Mouse (Mus musculus): ENCODE data around the gene Slc25a38. TPM values are rescaled to one million over a fixed set of nuclear protein-coding genes. Genes with fewer than 3 reads are reported as not detected.

Slc25a38 gene
- polyA plus RNA-seq (2016; fragmentation: Nextera tagmentation; extraction: Ambion mirVana): 46.7 and 47.0 TPM in 2 replicates

DNA sequence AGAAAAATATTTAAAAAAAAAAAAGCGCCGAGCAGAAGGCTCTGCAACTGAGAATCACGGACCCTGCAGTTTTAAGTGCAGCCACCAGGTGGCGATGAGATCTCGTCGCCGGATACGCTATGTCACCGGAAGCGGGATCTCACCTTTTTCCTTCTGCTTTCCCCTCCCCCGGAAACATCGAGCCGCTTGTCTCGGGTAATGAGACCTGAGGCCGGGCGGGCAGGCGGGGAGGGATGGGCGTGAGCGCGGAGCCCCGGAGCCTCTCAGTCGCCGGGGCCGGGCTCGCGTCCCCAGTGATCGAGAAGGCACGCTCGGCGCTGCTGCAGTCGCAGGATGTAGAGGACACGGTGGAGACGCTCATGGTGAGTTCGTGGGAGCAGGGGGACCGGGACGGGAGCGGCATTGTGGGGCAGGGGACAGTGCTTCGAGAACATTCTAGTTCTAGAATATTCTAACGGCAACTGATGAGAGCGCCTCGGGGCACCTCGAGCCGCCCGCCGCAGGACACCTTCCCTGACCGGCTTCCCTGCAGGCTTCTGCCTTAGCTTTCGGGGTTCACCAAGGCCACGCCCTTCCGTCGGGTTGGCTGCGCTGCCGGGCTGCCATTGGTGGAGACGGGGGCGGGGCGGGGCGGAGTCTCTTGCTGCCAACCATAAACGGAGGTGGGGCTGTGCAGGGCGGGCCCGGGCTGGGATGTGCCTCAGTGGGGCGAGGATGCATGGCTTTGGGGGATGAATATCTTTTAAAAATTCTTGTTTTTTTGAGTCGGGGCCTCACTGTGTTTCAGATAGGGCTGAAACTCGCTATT lies at the start of gene Slc25a38:
Slc25a38 (plus strand) TSS at position 164 of the 808 bp plus-strand sequence.
- Histone ChIP-seq H3K4me1 (peaks cover 5% of the 10 kb centered on the region), H3K27ac (peak within 1 kb of the TSS; percentile 91), H3K9me3 (replicated peaks) (no peaks in the 10 kb centered on the region), H3K27me3 (ENCODE audit: low read depth, poor library complexity, severe bottlenecking) (no peaks in the 10 kb centered on the region), H3K4me3 (peak within 1 kb of the TSS; percentile 82), H3K36me3 (no peaks in the 10 kb centered on the region)
- WGBS: 1% methylated on average over 62 of the region's 62 CpGs
- DNase-seq (ENCODE audit: low spot score): peak; percentile 95

DNA sequence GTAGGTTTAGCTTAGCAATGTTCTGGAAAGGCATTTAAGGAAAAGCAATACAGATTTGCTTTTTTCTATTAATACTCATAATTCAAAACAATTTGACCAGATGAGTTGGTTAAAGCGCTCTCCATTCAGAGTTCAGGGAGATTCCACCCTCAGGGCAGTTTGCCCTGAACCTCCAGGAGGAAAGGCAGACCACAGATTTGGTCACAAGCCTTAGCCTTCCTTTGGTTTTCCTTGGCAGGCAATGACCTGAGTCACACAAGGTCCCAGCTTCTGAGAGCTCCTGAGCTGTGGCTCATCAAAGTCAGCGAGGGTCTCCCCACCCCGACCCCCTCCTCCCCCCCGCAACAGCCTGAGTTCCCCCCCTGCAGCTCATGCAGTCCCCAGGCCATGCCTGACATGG lies 45.9 kb upstream of the Slc25a38 start:
- no peaks in the 10 kb centered on the region for H3K27me3 ChIP-seq (ENCODE audit: low read depth, poor library complexity, severe bottlenecking)
- no peak overlapping the region for H3K4me3 ChIP-seq
- WGBS: 88% methylated on average over 4 of the region's 4 CpGs
- no peaks in the 10 kb centered on the region for H3K36me3 ChIP-seq
- no peaks in the 10 kb centered on the region for H3K4me1 ChIP-seq
- no peaks in the 10 kb centered on the region for H3K9me3 ChIP-seq (replicated peaks)
- H3K27ac ChIP-seq: no peak overlapping the region
- DNase-seq (ENCODE audit: low spot score): no peak

DNA sequence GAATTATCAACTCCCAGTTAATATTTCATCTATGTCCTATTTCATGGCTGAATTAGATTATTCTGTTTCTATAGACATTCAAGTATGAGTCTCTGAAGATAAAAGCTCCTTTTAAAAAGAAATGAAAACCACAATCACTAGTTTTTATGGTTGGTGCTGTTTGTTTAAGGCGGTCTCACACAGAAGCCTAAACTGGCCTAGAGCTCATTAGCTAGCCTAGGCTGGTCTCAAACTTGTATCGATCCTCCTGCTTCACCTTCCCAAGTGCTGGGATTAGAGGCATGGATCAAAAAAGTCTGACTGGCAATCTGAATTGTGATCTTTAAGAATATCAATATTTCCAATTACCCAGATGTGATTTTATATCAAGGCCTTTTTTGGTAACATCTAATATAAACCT lies 42.6 kb upstream of the Slc25a38 start:
- WGBS: 85% methylated on average over 2 of the region's 2 CpGs
- Histone ChIP-seq H3K36me3 (no peaks in the 10 kb centered on the region), H3K9me3 (replicated peaks) (no peaks in the 10 kb centered on the region), H3K27ac (no peak overlapping the region), H3K4me1 (no peaks in the 10 kb centered on the region), H3K4me3 (no peak overlapping the region), H3K27me3 (ENCODE audit: low read depth, poor library complexity, severe bottlenecking) (no peaks in the 10 kb centered on the region)
- DNase-seq (ENCODE audit: low spot score): no peak

DNA sequence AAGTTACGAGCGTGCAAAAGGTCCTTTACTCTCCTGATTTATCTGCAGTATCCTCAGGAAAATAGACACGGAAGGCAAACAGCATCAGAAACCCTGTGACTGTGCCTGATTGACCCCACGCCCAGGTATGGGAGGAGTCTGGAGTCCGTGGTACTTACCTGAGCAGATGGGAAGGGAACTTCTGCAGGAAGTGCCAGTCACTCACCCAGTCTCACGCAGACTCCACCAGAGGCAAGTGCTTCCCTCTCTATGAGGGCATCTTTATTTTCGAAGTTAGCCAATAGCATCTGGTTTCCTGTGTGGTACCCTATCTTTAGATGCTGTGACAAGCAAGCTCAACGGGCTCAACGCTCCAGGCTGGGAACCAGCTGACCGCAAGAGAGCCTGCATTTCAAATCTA lies 42.1 kb upstream of the Slc25a38 start:
- Histone ChIP-seq H3K27ac (no peak overlapping the region), H3K4me1 (0 out of 2 replicates have a peak, but pooled peaks cover 1% of the 10 kb centered on the region), H3K4me3 (no peak overlapping the region), H3K9me3 (replicated peaks) (no peaks in the 10 kb centered on the region), H3K36me3 (no peaks in the 10 kb centered on the region), H3K27me3 (ENCODE audit: low read depth, poor library complexity, severe bottlenecking) (no peaks in the 10 kb centered on the region)
- 67% methylated on average over 10 of the region's 10 CpGs for WGBS
- no peak for DNase-seq (ENCODE audit: low spot score)

DNA sequence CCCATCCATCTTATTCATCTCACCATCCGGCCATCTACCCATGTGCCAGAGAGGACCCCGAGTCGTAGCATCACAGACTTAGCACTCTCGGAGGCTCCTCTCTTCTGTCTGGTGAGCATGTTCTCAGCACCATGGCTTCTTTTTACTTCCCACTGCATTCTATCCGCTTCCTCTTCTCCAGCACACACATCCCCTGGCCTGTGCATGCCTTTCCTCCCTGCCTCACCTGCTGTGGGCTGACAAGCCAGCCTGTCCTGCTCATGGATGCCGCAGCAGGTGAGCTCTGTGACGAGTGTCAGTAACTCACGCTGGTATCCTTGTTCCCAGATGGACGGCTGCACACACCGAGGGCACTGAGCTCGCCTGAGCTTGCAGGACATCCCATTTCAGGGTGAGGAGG lies 40.4 kb upstream of the Slc25a38 start, which contains the start of gene Cx3cr1:
Cx3cr1 (minus strand) TSS at position 101 of the 400 bp plus-strand sequence.
- Histone ChIP-seq H3K4me3 (no peak within 1 kb of the TSS), H3K9me3 (replicated peaks) (no peaks in the 10 kb centered on the region), H3K4me1 (0 out of 2 replicates have a peak, but pooled peaks cover 2% of the 10 kb centered on the region), H3K36me3 (no peaks in the 10 kb centered on the region), H3K27ac (no peak within 1 kb of the TSS), H3K27me3 (ENCODE audit: low read depth, poor library complexity, severe bottlenecking) (no peaks in the 10 kb centered on the region)
- no peak for DNase-seq (ENCODE audit: low spot score)
- WGBS: 87% methylated on average over 11 of the region's 11 CpGs

DNA sequence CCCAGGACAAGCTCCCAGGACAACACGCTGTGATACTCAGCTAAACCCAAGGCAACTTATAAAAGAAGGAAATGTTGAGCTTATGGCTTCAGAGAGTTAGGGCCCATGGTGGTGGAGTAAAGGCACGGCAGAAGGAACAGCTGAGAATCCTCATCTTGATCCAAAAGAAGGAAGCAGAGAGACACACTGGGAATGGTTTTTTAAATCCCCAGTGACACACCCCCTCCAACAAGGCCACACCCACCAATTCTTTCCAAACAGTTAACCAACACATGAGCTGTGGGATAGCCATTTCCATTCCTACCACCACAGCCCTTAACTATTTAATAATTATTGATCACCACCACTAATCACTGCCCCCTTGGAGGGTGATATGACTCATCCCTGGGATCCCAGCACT lies 38.9 kb upstream of the Slc25a38 start:
- Histone ChIP-seq H3K4me1 (0 out of 2 replicates have a peak, but pooled peaks cover 2% of the 10 kb centered on the region), H3K27me3 (ENCODE audit: low read depth, poor library complexity, severe bottlenecking) (no peaks in the 10 kb centered on the region), H3K4me3 (no peak overlapping the region), H3K27ac (no peak overlapping the region), H3K36me3 (no peaks in the 10 kb centered on the region), H3K9me3 (replicated peaks) (no peaks in the 10 kb centered on the region)
- 84% methylated on average over 2 of the region's 2 CpGs for WGBS
- DNase-seq (ENCODE audit: low spot score): no peak

DNA sequence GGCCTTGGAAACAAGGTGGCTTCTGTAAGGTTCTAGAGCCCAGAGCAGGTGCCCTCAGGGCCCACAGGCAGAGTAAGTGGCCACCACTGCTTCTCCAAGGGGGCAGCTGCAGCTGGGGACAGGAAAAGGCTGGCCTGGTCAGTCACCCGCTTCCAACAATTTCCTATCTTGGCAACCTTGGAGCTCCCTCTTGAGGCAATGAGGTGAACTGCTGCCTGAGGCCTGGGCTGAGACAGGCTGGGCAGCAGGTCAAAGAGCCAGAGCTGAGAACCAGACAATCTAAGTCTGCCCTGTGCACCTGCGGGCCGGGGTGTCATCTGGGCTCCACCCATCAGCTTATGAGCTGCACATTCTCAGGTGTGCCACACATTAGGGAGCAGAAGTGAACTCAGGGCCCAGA lies 37.0 kb upstream of the Slc25a38 start:
- 0 out of 2 replicates have a peak, but pooled peaks cover 2% of the 10 kb centered on the region for H3K4me1 ChIP-seq
- H3K4me3 ChIP-seq: no peak overlapping the region
- no peaks in the 10 kb centered on the region for H3K9me3 ChIP-seq (replicated peaks)
- H3K27me3 ChIP-seq (ENCODE audit: low read depth, poor library complexity, severe bottlenecking): no peaks in the 10 kb centered on the region
- 34% methylated on average over 3 of the region's 3 CpGs for WGBS
- peak; percentile 85 for DNase-seq (ENCODE audit: low spot score)
- no peaks in the 10 kb centered on the region for H3K36me3 ChIP-seq
- H3K27ac ChIP-seq: 0 out of 2 replicates have a peak overlapping the region, but pooled peaks have one; percentile 26

DNA sequence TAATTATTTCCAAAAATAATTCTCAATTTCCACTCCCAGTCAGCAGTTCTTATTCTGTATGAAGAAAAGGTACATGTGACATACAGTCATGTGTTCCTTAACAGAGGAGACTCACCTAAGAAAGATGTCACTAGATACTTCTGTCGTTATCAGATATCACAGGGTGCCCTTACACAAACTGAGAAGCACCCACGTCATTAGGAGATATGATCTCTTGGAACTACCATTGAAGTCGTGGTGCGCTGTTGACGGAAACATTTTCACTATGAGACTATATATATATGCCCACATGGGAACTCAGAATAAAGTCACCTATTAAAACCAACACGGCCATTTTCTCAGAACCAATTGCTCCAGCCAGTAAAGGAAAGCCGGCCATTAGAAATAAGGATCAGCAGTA lies 35.7 kb upstream of the Slc25a38 start:
- H3K36me3 ChIP-seq: no peaks in the 10 kb centered on the region
- 0 out of 2 replicates have a peak, but pooled peaks cover 2% of the 10 kb centered on the region for H3K4me1 ChIP-seq
- WGBS: 92% methylated on average over 7 of the region's 7 CpGs

DNA sequence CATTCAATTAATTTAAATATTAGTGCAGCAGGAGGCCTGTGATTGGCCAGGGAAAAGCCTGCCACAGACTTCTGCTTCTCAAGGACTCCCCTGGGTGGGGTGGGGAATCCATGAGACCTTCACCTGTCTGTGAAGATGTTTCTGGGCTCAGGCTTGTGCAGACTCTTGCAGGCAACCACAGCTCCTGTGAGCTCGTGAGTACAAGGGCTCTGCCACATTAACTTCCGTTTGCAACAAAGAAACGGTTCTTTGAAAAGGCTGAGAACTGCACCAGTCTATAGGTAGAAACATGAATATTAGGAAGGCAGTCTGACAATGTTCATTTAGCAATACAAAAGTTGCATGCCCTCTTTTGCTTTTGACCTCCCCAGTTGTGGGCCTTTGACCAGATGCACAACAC lies 31.9 kb upstream of the Slc25a38 start:
- 92% methylated on average over 3 of the region's 3 CpGs for WGBS
- no peak for DNase-seq (ENCODE audit: low spot score)
- Histone ChIP-seq H3K27me3 (ENCODE audit: low read depth, poor library complexity, severe bottlenecking) (no peaks in the 10 kb centered on the region), H3K4me1 (no peaks in the 10 kb centered on the region), H3K9me3 (replicated peaks) (no peaks in the 10 kb centered on the region), H3K36me3 (no peaks in the 10 kb centered on the region), H3K4me3 (no peak overlapping the region), H3K27ac (no peak overlapping the region)

More for the DNA sequence above, 35.7 kb upstream of the Slc25a38 start:
- H3K4me3 ChIP-seq: no peak overlapping the region
- H3K27ac ChIP-seq: no peak overlapping the region
- DNase-seq (ENCODE audit: low spot score): no peak
- H3K9me3 ChIP-seq (replicated peaks): no peaks in the 10 kb centered on the region
- H3K27me3 ChIP-seq (ENCODE audit: low read depth, poor library complexity, severe bottlenecking): no peaks in the 10 kb centered on the region

DNA sequence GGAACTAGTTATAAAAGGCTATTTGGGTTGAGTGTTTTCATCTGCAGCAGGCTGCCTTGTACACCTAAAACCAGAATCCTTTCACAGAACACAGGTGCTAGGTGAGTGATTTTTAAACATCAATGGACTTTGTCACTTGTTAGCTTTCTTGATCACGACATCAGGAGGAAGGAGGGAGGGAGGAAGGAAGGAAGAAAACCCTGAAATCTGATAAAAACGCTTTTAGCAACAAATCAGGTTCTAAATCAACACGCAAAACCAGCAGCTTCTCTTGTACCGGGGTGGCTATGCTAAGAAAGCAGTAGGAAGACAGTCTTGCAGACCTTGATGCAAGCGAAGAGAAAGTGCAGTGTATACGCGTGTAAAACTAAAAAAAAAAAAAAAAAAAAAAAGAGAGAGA lies 30.3 kb upstream of the Slc25a38 start:
- Histone ChIP-seq H3K4me3 (no peak overlapping the region), H3K4me1 (no peaks in the 10 kb centered on the region), H3K27ac (no peak overlapping the region), H3K36me3 (no peaks in the 10 kb centered on the region), H3K27me3 (ENCODE audit: low read depth, poor library complexity, severe bottlenecking) (no peaks in the 10 kb centered on the region), H3K9me3 (replicated peaks) (no peaks in the 10 kb centered on the region)
- DNase-seq (ENCODE audit: low spot score): no peak
- 79% methylated on average over 7 of the region's 7 CpGs for WGBS

DNA sequence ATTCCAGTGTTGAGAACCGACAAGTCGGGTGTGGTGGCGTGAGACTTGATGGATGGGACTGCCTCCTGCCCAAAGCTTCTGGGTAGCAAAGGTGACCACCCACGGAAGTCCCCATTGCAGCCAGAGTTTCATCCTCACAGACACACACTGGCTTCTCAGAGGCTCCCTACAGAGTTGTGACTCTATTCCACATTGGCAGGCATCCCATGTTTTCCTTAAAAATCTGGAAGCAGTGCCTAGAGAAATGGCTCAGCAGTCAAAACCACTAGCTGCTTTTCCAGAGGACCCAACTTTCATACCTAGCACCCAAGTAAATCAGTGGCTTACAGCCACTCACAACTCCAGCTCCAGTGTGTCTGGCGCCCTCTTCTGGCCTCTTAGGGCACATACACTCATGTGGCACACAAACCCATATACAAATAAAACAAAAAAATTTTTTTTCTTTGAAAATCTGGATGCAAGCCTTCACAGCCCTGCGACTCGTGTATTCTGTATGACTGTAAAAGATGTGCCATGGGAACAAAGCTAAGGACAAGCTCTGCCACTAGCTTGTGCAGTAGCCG lies 29.5 kb upstream of the Slc25a38 start:
- Histone ChIP-seq H3K9me3 (replicated peaks) (no peaks in the 10 kb centered on the region), H3K27me3 (ENCODE audit: low read depth, poor library complexity, severe bottlenecking) (no peaks in the 10 kb centered on the region), H3K27ac (no peak overlapping the region), H3K4me3 (no peak overlapping the region), H3K36me3 (no peaks in the 10 kb centered on the region), H3K4me1 (no peaks in the 10 kb centered on the region)
- DNase-seq (ENCODE audit: low spot score): no peak
- WGBS: 82% methylated on average over 8 of the region's 8 CpGs

DNA sequence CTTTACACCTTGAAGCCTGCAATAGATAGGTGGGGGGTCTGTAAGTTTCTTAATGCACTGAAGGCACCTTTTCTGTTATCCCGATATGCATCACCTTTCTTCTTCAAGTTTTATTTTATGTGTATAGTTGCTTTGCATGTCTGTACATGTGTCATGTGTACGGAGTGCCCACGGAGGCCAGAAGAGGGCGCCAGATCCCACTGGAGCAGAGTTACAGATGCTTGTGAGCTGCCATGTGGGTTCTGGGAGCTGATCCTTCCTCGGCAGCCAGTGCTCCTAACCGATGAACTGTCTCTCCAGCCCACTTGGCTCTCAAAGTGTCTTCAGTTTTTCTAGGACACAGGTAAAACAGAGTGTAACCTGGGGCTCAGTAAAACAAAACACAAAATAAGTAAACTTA lies 28.9 kb upstream of the Slc25a38 start:
- Histone ChIP-seq H3K36me3 (no peaks in the 10 kb centered on the region), H3K4me1 (no peaks in the 10 kb centered on the region), H3K4me3 (no peak overlapping the region), H3K27ac (no peak overlapping the region), H3K27me3 (ENCODE audit: low read depth, poor library complexity, severe bottlenecking) (no peaks in the 10 kb centered on the region), H3K9me3 (replicated peaks) (no peaks in the 10 kb centered on the region)
- no peak for DNase-seq (ENCODE audit: low spot score)
- 75% methylated on average over 6 of the region's 6 CpGs for WGBS

DNA sequence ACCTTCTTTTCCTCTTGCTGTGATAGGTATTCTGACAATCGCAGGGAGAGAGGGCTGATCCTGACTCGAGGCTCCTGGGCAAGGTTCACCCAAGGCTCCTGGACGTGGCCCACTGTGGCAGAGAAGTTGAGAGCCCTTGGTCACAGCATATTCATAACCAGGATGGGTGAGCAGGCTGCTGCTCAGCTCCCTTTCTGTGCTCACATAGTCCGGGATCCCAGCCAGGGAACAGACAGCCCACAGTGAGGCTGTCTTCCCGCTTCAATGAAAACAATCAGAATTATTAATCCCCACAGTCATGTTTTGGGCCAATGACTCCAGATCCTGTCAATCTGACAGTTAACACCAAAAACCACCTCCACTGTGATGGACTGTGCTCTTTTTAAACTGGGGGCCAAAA lies 28.2 kb upstream of the Slc25a38 start:
- Histone ChIP-seq H3K9me3 (replicated peaks) (no peaks in the 10 kb centered on the region), H3K4me1 (no peaks in the 10 kb centered on the region), H3K4me3 (no peak overlapping the region), H3K27me3 (ENCODE audit: low read depth, poor library complexity, severe bottlenecking) (no peaks in the 10 kb centered on the region), H3K36me3 (no peaks in the 10 kb centered on the region), H3K27ac (no peak overlapping the region)
- 94% methylated on average over 5 of the region's 5 CpGs for WGBS
- no peak for DNase-seq (ENCODE audit: low spot score)

Measured in limb, embryonic 10.5 days (tissue).